Mouse (Mus musculus) inflammation-experienced regulatory T-cells, adult 6 months (primary cell): Measurements from ENCODE around the gene Akt1s1. TPM values are rescaled to one million over a fixed set of nuclear protein-coding genes. Genes with fewer than 3 reads are reported as not detected.

Experiments
- polyA plus RNA-seq, 3 experiments: library from polyadenylated mRNA; unstranded; fragments of 100-300 nt; shearing (Covaris generic); gene quantifications; one replicate each; pipeline ENCODE4 v1.2.1; 2017

The Akt1s1 gene
- polyA plus RNA-seq, 3 experiments from 2014 or later, result 1.1 to 4.5 (median 3.7) TPM

Other genes with a start within 250 kb of the Akt1s1 start
- gene Myh14, start 178.1 kb upstream of the Akt1s1 start, polyA plus RNA-seq, result not detected
- not detected for gene Izumo2, start 140.2 kb upstream of the Akt1s1 start, polyA plus RNA-seq
- 10 to 100 TPM; 66.6 to 71.2 (median 69.7) TPM for gene Vrk3, start 100.6 kb upstream of the Akt1s1 start, polyA plus RNA-seq
- 1 to 10 TPM in 1 of 3 experiments, under 1 TPM in 2; 0.16 to 2.1 (median 0.93) TPM for gene Zfp473, start 97.9 kb upstream of the Akt1s1 start, polyA plus RNA-seq
- gene Nup62, start 32.9 kb upstream of the Akt1s1 start, polyA plus RNA-seq, result 10 to 100 TPM; 30.8 to 60.2 (median 32.2) TPM
- 1 to 10 TPM; 1.9 to 4.2 (median 2.1) TPM for gene Il4i1, start 32.6 kb upstream of the Akt1s1 start, polyA plus RNA-seq
- gene Atf5, start 32.3 kb upstream of the Akt1s1 start, polyA plus RNA-seq, result under 1 TPM in 1 of 3 experiments, not detected in 2; 0.41 TPM
- gene Tbc1d17, start 88 bp downstream of the Akt1s1 start, polyA plus RNA-seq, result 10 to 100 TPM; 43.9 to 66.0 (median 60.6) TPM
- 10 to 100 TPM; 43.2 to 49.7 (median 46.8) TPM for gene Pnkp, start 8.1 kb downstream of the Akt1s1 start, polyA plus RNA-seq
- 1 to 10 TPM; 1.9 to 5.6 (median 3.2) TPM for gene Ptov1, start 20.8 kb downstream of the Akt1s1 start, polyA plus RNA-seq
- 10 to 100 TPM in 2 of 3 experiments, 1 to 10 TPM in 1; 7.1 to 14.1 (median 11.1) TPM for gene Med25, start 43.7 kb downstream of the Akt1s1 start, polyA plus RNA-seq
- 10 to 100 TPM in 2 of 3 experiments, 1 to 10 TPM in 1; 8.0 to 15.3 (median 11.0) TPM for gene Fuz, start 47.1 kb downstream of the Akt1s1 start, polyA plus RNA-seq
- 10 to 100 TPM in 1 of 3 experiments, 1 to 10 TPM in 2; 6.1 to 12.1 (median 7.1) TPM for gene Ap2a1, start 80.5 kb downstream of the Akt1s1 start, polyA plus RNA-seq
- not detected for gene Tsks, start 94.2 kb downstream of the Akt1s1 start, polyA plus RNA-seq
- 1 to 10 TPM in 2 of 3 experiments, under 1 TPM in 1; 0.23 to 1.9 (median 1.5) TPM for gene Cpt1c, start 125.9 kb downstream of the Akt1s1 start, polyA plus RNA-seq
- gene Prmt1, start 137.6 kb downstream of the Akt1s1 start, polyA plus RNA-seq, result 10 to 100 TPM; 37.3 to 84.6 (median 70.6) TPM
- 100 to 1,000 TPM in 2 of 3 experiments, 10 to 100 TPM in 1; 83.6 to 119 (median 115) TPM for gene Irf3, start 148.7 kb downstream of the Akt1s1 start, polyA plus RNA-seq
- gene Bcl2l12, start 149.7 kb downstream of the Akt1s1 start, polyA plus RNA-seq, result 10 to 100 TPM; 21.0 to 29.3 (median 26.6) TPM
- gene Scaf1, start 167.4 kb downstream of the Akt1s1 start, polyA plus RNA-seq, result 1 to 10 TPM; 7.4 to 8.9 (median 8.7) TPM
- 1 to 10 TPM; 3.2 to 6.5 (median 5.1) TPM for gene Rras, start 169.0 kb downstream of the Akt1s1 start, polyA plus RNA-seq
- 10 to 100 TPM in 1 of 3 experiments, 1 to 10 TPM in 2; 5.0 to 12.9 (median 9.8) TPM for gene Prr12, start 203.9 kb downstream of the Akt1s1 start, polyA plus RNA-seq
- gene Nosip, start 213.4 kb downstream of the Akt1s1 start, polyA plus RNA-seq, result 100 to 1,000 TPM; 129 to 164 (median 158) TPM
- gene Prrg2, start 213.7 kb downstream of the Akt1s1 start, polyA plus RNA-seq, result 1 to 10 TPM; 2.0 to 2.3 (median 2.1) TPM
- 1 to 10 TPM; 1.7 to 6.5 (median 5.7) TPM for gene Rcn3, start 243.2 kb downstream of the Akt1s1 start, polyA plus RNA-seq